Mouse (Mus musculus) adrenal gland, adult (tissue): ENCODE results near the gene Snapc4.
A peak's percentile ranks its signal among the peaks of the same experiment; 100 is the strongest.

Experiments
- DNase-seq, 2 experiments: peaks; one replicate each; pipeline ENCODE4 v3.0.0; 2022 to 2023; ENCODE audit warnings: low spot score in 1 of 2; ENCODE audit not compliant: inconsistent age in 2 of 2

Gene Snapc4

GRCm38 (mm10) chr2:26342609-26343490 is 37.6 kb downstream of the Snapc4 start:
- peak; percentile 43 to 67 for DNase-seq

DNA sequence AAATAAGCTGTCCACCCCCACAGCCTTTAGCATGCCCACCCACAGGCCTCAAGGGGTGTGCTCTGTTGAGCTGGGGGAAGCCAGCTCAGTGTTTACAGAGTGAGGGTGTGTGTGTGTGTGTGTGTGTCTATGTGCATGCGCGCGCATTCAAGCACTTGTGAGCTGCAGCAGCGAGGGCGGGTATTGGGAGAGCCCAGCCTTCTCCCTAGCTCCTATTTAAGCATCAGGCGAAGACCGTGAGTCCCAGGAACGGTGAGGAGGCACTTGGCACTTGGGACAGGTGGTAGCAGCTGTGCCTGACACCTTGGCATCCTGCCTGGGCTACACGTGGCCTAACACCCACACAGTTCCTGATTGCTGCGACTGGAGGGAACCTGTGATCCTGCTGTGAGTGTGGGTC is 38.4 kb downstream of the Snapc4 start:
- no peak for DNase-seq

DNA sequence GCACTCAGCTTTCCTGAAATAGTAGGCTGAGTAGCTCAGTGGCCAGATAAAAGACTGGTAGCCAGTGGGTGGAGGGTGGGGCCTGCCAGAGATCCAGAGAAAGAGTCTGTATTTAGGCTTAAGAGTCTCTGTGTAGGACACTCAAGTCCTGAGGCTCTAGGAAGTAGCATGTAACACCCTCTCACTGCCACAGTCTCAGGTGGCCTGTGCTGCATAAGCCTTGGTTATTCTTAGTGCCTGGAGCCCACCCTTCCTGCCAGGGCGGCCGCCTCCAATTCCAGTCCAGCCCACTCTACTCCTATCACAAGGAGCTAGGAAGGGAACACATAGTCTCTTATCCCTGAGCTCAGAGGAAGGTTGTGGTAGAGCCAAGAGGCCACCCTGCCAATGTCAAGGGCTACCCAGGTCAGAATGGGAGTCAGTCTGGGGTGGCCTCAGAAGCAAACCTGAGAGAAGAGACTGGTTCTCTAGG is 38.9 kb downstream of the Snapc4 start:
- no peak for DNase-seq

- DNase-seq, result peak; percentile 83 to 84
Observed at GRCm38 (mm10) chr2:26339204-26339551, 41.3 kb downstream of the Snapc4 start.

GRCm38 (mm10) chr2:26338302-26339203 is 41.9 kb downstream of the Snapc4 start:
- peak in 1 of 2 experiments; percentile 55 for DNase-seq

DNA sequence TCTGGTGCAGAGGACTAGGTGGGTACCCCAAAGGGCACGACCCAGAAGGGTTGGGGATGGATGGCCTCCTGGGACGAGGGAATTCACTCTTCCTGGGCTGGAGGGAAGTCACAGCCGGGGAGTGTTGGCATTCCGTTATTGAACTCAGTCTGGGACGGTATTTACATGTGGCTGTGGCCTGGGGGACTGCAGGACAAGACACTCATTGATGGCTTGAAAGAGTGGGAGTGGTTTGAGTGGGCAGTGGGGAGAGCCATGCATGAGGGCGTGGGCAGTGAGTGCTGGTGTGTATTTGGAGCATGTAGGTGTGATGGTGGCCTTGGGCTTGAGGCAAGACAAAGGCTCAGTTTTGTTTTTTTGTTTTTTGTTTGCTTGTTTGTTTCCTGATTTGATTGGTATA is 49.8 kb downstream of the Snapc4 start:
- no peak for DNase-seq

DNA sequence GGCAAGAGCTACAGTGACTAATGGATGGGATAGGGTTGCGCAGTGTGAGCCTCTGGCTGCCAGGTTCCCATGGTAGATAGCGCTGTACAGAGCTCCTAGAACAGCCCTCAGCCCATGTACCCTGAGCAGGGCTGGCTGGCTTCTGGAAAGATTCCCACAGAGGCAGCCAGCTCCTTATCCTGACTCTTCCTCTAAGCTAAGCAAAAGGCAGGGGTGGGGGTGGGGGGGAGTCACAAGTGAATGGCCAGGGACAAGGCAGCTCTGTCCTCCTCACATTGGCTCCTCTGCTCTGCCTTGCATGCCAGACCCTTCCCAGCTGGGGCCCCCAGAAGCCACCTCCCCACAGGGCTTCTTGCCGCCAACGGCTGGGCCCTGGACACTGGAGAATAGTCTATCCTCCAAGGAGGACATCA is 50.4 kb downstream of the Snapc4 start:
- DNase-seq, result no peak

- peak; percentile 83 to 87 for DNase-seq
Observed at GRCm38 (mm10) chr2:26329402-26329801, 51.1 kb downstream of the Snapc4 start.

- peak; percentile 26 to 51 for DNase-seq
Observed at GRCm38 (mm10) chr2:26327852-26328251, 52.6 kb downstream of the Snapc4 start.

DNA sequence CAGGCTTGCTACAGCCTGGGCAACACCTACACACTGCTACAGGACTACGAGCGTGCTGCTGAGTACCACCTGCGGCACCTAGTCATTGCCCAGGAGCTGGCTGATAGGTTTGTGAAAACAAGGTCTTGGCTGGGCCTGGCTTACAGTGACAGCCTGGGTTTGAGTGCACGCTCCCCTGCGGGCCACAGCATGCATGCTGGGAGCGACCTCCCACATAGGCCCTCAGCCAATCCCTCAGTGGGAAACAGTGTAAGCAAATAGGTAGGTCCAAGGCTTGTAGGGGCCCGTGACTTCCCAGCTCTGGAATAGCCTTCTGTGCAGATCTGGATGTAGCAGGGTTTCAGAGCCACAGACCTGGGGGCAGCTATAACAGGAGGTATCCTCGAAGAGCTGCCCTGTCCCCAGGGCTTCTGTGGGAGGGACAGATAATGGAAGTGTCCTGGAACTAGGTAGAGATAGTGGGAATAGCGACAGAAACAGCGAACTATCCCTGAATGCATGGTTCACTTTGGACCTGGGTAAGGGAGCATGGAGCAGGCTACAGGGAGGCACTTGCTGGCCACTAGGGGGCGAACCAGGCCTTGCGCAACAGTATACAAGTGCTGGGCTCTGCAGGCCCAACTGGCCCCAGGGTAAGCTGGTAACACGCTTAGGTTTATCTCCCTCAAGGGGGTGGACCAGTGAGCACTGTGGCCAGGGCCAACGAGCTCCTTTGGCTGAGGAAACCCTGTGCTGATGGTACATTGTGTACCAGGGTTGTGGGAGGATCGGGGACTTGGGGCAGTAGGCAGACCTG is 54.9 kb downstream of the Snapc4 start:
- peak; percentile 76 to 86 for DNase-seq

DNA sequence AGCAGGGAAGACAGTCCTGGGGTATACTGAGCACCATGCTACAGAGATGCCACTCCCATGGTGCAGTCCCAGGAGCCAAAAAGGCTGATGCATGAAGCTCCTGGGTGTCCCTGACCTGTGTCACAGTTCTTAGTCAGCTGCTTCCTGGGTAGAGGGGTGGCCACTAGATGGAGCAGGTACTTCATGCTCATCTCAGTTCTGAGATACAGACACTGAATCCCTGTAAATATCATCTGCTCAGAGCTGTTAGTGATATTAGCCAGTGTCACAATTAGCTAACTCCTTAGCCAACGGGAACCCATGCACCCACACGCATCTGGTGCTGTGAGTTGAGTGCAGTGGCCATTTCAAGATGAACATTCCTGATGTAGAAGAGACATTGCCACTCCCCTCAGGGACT is 55.5 kb downstream of the Snapc4 start:
- DNase-seq, result peak; percentile 83 to 90

DNA sequence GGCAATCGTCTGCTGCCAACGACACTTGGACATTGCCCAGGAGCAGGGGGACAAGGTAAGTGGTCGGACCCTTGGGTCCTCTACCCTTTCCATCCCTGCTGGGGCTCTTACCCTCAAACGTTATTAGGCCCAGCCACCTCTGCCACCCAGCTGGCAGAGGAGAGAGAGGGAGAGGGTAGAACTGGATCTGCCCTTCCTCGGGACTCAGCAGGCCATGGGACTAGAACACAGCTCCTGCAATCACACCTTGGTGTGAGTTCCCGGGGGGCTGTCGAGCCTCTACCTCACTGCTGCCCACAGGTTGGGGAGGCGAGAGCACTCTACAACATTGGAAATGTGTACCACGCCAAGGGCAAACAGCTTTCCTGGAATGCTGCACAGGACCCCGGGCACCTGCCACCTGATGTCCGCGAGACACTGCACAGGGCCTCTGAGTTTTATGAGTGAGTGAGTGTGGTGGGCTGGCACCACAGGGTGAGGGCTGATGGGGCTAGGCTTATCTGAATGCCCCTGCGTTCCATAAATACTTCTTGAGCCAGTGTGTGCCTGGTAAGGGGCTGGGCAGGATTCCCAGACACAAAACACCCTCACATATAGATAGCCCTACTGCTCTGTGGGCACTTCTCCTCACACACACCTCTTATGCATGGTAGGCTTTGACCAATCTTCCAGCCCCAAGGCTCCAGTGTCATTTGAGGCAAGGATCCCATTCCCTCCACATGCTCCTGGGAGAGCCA is 56.7 kb downstream of the Snapc4 start:
- DNase-seq, result peak; percentile 11 to 46

- no peak for DNase-seq
Observed at GRCm38 (mm10) chr2:26320245-26321185, 59.9 kb downstream of the Snapc4 start.

DNA sequence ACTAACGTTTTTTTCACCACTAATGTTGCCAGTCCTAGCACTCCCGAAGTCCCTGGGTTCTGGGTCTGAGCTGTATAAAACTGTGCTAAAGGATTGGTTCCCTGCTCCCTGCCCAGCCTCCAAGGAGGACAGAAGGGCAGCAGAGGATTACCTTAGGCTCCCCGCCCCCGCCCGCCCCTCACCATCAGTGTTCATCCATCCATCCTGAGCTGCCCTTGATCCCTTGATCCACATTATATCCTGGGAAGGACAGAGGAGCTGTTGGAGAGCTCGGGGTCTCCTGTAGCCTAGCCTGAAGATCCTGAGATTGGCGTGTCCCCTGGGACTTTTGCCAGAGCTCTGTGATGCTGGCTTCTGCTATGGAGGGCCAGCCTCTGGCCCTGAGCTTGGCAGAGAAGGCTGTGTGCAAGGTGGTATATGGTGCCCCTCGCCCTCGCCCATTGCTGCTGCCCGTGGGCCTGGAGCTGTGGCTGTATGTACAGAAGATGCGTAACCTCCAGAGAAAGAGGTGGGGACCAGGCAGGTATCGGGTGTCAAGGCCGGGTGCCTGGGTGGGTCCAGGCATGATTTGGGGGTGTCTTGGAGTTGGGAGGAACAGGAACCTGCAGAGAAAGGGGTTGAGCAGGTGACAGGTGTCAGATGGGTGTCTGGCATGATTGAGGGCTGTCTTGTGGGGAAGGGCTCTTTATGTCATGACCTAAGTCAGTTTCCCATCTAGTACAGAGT is 60.8 kb downstream of the Snapc4 start:
- DNase-seq, result no peak

DNA sequence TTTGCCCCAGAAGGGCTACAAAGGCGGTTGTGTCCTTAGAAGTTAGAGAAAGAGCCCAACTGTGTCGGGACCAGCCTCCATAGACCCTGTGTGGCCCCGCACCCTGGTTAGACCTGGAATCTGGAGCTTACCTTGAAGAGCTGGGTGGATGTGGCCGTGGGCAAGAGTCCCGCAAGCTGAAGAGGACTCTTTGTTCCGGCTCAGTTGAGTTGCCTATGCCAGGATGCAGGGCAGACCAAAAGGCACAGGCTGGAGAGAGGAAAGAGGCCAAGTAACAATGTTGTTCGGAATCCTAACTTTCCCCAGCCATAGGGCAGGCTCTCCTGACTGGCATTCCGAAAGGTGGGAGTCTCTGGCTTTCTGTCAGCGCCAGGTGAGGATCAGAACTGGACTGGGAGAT is 61.3 kb downstream of the Snapc4 start:
- no peak for DNase-seq

GRCm38 (mm10) chr2:26317991-26318672 is 62.3 kb downstream of the Snapc4 start:
- no peak for DNase-seq

DNA sequence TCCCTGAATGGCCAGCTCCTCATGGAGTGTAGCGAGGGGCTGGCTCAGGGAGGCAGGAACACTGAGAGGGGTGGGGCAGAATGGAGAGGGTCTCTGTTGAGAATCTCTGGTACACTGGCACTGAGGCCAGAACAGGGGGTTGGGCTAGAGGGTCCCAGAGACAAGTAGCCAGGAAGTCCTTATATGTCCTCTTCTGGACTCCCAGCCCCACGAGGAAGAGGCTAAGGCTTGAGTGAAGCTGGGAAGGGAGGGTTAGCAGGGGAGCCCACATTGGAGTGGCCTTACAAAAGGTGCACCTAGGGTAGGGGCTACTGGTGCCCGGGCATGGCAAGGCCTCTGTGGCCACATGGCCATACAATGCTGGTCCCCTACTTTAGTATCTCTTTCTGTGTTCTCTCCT is 63.1 kb downstream of the Snapc4 start:
- no peak for DNase-seq
